Mouse (Mus musculus) midbrain, embryonic 10.5 days (tissue): Measurements from ENCODE around the gene Myo1d. TPM values are rescaled to one million over a fixed set of nuclear protein-coding genes. Genes with fewer than 3 reads are reported as not detected.
A peak's percentile ranks its signal among the peaks of the same experiment; 100 is the strongest.

Experiments used
- DNase-seq: peaks from one replicate; pipeline ENCODE4 v3.0.0-alpha.2; 2017; ENCODE audit warnings: low spot score
- H3K27ac ChIP-seq: fragments of 300-500 bp; sonication (generic); replicated peaks from 2 replicates; pipeline ENCODE4 v1.5.1; 2016; ENCODE audit warnings: mild to moderate bottlenecking
- H3K27me3 ChIP-seq: fragments of 300-500 bp; sonication (generic); 2 replicates; pipeline ENCODE4 v1.6.1; 2016; ENCODE audit warnings: low read depth, mild to moderate bottlenecking; ENCODE audit not compliant: poor library complexity, severe bottlenecking
- H3K36me3 ChIP-seq: fragments of 300-500 bp; sonication (generic); 2 replicates; pipeline ENCODE4 v1.6.1; 2016; ENCODE audit warnings: mild to moderate bottlenecking, moderate library complexity
- H3K4me1 ChIP-seq: fragments of 300-500 bp; sonication (generic); 2 replicates; pipeline ENCODE4 v1.6.1; 2016
- H3K4me3 ChIP-seq: fragments of 300-500 bp; sonication (generic); 2 replicates; pipeline ENCODE4 v1.5.1; 2016; ENCODE audit warnings: mild to moderate bottlenecking, moderate library complexity
- H3K9me3 ChIP-seq: fragments of 300-500 bp; sonication (generic); replicated peaks from 2 replicates; pipeline ENCODE4 v1.6.1; 2016; ENCODE audit warnings: mild to moderate bottlenecking
- WGBS: fragments of 180-500 bp; shearing (Covaris S2); methylation state at CpG from one replicate; pipeline ENCODE4 v1.1.7; 2016; 5-methylcytosine and 5-hydroxymethylcytosine counted together
- polyA plus RNA-seq: library from polyadenylated mRNA; unstranded; fragments of >200 nt; fragmentation: Nextera tagmentation; extraction: Ambion mirVana; gene quantifications from 2 replicates; pipeline ENCODE4 v1.2.1, GENCODE M21; 2016

Gene Myo1d
- polyA plus RNA-seq, 1 experiment from 2014 or later = 2.3 TPM

DNA sequence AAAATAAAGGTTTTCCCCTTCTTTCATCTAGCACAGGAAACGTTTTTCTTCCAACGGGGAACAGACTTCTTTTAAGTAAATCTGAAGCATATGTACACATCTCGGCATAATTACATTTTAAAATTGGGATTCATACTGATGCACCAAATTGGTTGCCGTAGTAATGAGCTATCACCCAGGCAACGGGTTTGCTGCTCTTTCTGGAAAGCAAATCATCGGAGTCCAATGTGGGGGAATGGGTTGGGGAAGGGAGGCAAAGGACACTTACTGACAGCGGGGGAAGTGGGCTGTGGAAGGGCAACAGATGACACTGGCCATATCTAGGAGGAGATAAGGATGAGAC, 156.8 kb downstream of the Myo1d start:
- peak; percentile 55 for DNase-seq
- H3K27ac ChIP-seq = peak overlapping the region; percentile 15; the same call in 1 of the 2 replicates
- no peaks in the 10 kb centered on the region for H3K36me3 ChIP-seq
- WGBS = 17% methylated on average over 7 of the region's 7 CpGs
- peaks cover 53% of the 10 kb centered on the region for H3K27me3 ChIP-seq
- peaks cover 20% of the 10 kb centered on the region for H3K4me1 ChIP-seq
- peak overlapping the region; percentile 42 for H3K4me3 ChIP-seq
- H3K9me3 ChIP-seq = no peaks in the 10 kb centered on the region

DNA sequence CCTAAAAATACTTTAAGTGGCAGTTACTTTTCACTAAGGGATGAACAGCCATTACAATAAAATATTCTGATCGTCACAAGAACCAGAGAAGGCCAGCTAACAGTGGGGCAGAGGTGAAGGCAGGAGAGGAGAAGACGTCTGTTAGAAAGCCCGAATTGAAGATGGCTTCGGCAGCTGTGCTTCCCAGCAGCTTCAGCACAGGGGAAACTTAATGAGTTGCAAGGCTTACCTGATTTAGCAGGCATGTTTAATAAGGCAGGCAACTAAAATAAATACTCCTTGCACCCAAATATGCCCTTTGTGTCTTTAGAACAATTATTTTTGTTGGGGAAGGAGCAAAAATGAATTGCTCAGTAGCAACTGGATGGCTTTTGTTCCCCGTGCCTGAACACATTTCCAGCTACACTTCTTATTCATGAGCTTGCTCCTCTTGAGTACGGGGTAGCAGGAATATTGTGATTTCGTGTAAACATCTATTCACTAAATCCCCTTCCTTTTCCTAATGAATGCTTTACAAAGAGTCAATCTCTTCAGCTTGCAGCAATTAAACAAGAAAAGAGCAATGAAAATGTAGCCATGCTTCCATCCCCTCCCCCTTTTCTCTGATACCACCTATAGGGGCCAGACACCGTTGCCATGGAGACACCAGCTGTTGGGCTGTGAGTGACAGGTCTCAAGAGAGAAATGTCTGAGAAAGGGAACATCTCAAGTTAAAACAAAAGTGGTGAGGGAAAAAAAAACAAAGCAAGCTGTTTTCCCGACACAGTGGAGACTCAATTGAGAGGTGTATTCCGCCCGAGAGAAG, 157.4 kb downstream of the Myo1d start:
- 7% methylated on average over 11 of the region's 11 CpGs for WGBS
- Histone ChIP-seq H3K4me3 (peak overlapping the region; percentile 42), H3K4me1 (peaks cover 20% of the 10 kb centered on the region), H3K36me3 (no peaks in the 10 kb centered on the region), H3K9me3 (no peaks in the 10 kb centered on the region), H3K27ac (peak overlapping the region; percentile 78), H3K27me3 (peaks cover 50% of the 10 kb centered on the region)
- DNase-seq = peak; percentile 78

DNA sequence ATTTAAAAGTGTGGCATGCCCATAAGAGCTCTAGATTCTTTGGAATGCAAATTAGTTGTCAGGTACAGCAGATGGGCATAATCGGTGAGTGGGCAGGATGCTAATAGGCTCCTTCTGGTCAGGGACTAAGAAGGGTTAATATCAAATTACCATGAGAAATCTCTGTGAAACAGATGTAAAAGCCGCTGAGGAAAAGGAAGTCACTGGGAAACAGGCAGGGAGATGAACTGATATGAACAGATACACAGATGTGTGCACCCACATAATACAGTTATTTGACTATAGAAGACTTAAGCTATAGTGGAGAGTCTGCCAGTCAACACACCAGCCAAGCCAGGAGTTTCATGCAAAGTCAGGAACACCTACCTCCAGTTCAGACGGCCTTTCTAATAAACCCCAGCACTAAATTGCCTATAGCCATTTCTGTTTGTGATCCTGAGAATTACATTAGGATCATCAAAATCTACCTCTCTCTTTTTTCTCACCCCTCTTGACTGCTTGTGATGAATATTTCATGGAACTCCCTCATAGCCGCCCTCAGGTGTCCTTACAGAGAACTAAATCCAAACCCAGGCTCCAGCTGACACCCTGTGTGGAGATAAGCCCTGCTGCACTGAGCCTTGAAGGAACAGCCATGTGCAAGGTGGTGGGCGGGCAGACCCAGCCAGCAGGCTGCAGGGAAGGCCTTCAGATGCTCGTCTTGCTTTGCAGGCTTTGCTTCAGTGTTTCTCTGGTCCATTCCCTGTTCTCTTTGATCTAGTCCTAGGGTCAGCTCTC, 164.7 kb downstream of the Myo1d start:
- H3K27ac ChIP-seq = no peak overlapping the region

DNA sequence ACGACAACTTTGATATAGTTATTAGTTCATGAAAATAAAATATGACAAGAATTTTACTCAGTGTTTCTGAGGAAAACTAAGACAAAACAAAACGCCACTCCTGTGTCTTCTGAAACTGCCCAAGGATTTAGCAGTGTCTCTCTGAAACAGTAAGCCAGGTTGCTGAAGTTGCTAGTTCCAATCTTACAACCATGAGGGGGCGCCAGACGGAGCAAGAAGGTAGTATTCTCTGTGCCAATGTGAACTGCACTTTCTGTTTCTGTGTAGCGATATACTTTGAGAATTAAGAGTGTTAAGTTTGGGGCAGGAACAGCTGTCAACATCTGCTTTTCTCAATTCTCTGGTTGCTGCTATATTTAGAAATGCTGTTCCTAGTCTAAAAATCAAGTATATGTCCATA, 165.4 kb downstream of the Myo1d start:
- Histone ChIP-seq H3K36me3 (no peaks in the 10 kb centered on the region), H3K27me3 (peaks cover 15% of the 10 kb centered on the region), H3K4me3 (no peak overlapping the region), H3K27ac (no peak overlapping the region), H3K9me3 (no peaks in the 10 kb centered on the region), H3K4me1 (peaks cover 14% of the 10 kb centered on the region)
- DNase-seq = peak; percentile 40
- 46% methylated on average over 5 of the region's 5 CpGs for WGBS

More for the DNA sequence above, 164.7 kb downstream of the Myo1d start:
- Histone ChIP-seq H3K9me3 (no peaks in the 10 kb centered on the region), H3K4me1 (peaks cover 14% of the 10 kb centered on the region), H3K36me3 (no peaks in the 10 kb centered on the region), H3K27me3 (peaks cover 23% of the 10 kb centered on the region), H3K4me3 (no peak overlapping the region)
- 54% methylated on average over 6 of the region's 6 CpGs for WGBS
- DNase-seq = no peak

DNA sequence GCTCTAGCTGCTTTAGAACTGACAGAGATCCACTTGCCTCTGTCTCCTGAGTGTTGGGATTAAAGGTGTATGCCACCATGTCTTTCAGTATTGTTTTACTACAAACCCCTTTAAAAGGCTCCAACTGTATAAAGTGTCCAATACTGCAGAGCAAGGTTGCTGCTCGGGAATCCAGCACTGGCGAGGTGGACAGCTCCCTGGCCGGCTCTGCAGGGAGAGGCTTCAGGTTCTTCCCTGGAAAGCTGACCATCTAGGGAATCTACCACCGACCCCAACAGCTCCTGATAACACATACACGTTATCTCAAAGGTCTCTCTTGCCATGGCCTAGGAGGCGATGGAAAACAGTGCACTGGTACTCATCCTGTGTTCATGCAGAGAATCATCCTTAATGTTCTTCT, 166.3 kb downstream of the Myo1d start:
- peak; percentile 48 for DNase-seq
- Histone ChIP-seq H3K9me3 (no peaks in the 10 kb centered on the region), H3K36me3 (no peaks in the 10 kb centered on the region), H3K4me1 (peaks cover 14% of the 10 kb centered on the region), H3K27ac (no peak overlapping the region), H3K4me3 (no peak overlapping the region), H3K27me3 (peaks cover 6% of the 10 kb centered on the region)
- WGBS = 13% methylated on average over 6 of the region's 6 CpGs

DNA sequence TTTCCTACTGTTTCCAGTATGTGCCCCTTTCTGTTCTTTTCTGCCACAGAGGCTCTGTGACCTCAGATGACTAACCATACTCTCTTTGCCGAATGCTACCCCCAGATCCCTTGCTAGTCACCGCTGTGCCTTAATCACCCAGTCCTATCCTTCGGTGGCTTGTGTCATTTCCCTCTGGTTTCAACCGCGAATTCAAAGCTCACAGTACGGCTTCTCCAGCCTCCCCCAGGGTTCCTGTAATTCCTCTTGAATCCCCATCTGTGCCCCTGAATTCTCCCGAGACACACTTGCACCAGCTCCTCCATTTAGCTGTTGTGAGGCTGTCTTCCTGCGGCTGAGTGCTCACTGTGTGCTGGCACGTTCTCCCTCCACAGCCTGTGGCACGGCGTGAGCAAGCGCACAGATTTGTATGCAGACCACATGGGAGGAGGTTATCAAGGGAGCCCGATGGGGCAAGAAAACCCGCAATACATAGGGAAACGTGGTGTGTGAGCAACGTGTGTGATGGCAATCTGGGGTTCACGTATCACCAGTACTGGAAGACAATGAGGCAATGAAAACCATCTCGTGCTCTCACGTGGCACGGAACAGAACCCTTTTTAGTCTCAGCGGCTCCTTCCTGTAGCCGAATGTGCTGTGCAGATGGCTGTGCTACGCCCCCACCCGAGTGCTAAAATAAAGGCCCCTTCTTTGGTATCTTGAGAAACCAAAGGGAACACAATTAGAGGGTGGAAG, 177.0 kb downstream of the Myo1d start:
- H3K27ac ChIP-seq = peak overlapping the region; percentile 82

DNA sequence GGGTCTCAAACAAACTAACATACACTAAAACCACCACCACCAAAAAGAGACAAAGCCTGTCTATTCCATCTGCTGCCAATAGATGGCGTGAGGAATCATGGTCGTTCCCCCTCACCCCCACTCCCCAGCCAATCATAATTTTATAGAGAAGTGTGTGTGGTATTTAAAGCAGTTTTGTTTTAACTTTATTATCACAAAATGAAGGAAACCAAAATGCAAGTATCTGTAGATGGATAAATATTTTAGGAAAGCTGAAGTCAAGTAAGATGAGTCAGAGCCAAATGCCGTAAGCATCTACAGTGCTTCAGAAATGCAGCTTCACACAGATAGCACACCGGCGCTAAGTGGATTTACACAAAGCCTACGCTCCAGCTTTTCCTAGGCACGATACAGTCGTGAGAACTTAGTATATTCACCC, 177.8 kb downstream of the Myo1d start:
- no peaks in the 10 kb centered on the region for H3K9me3 ChIP-seq
- WGBS = 20% methylated on average over 8 of the region's 8 CpGs
- H3K4me1 ChIP-seq = peaks cover 16% of the 10 kb centered on the region
- 0 out of 2 replicates have a peak overlapping the region, but pooled peaks have one; percentile 50 for H3K4me3 ChIP-seq
- no peak overlapping the region for H3K27ac ChIP-seq
- no peaks in the 10 kb centered on the region for H3K36me3 ChIP-seq
- peaks cover 30% of the 10 kb centered on the region for H3K27me3 ChIP-seq
- no peak for DNase-seq

More for the DNA sequence above, 177.0 kb downstream of the Myo1d start:
- 4% methylated on average over 24 of the region's 24 CpGs for WGBS
- peaks cover 16% of the 10 kb centered on the region for H3K4me1 ChIP-seq
- peak overlapping the region; percentile 50 for H3K4me3 ChIP-seq
- no peaks in the 10 kb centered on the region for H3K9me3 ChIP-seq
- peaks cover 30% of the 10 kb centered on the region for H3K27me3 ChIP-seq
- peak; percentile 57 for DNase-seq
- no peaks in the 10 kb centered on the region for H3K36me3 ChIP-seq

DNA sequence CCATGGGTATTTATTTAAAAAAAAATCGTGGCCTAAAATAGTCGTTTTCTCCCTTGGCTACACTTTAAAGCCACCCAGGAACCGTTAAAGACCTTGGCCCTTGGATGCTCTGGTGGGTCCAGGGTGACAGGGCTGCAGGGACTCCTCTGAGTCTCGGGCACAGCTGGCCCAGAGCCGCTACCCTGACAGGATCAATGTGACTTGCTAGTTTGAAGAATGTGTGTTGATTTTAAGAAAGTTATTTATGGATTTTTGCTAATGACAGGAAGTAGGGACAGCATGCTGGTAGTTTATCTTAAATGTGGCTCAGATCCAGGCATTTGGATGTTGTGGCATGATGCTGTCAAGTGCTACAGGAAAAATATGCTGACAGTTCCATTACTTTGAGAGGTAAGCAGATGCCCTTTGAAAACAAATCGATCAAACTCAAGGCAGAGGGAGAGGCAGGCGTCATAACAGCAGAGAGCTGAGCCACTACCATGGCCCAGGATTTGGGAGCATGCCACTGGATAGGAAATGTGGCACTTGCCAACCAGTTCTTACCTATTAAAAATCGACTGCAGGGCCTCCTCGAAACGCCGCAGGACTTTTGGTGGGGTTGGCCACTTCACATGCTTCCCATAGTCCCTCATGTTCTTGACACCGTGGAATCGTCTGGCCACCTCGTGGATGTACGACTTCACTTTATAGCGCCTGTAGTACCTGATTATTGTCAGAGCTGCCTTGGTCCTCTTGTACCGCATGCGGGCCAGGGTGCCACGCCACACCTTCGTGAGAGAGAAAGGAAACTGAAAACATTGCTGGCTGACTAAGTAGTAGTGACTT, 178.6 kb downstream of the Myo1d start:
- no peaks in the 10 kb centered on the region for H3K36me3 ChIP-seq
- peaks cover 29% of the 10 kb centered on the region for H3K27me3 ChIP-seq
- H3K27ac ChIP-seq = no peak overlapping the region
- DNase-seq = no peak
- no peaks in the 10 kb centered on the region for H3K9me3 ChIP-seq
- WGBS = 81% methylated on average over 20 of the region's 20 CpGs
- no peak overlapping the region for H3K4me3 ChIP-seq
- peaks cover 16% of the 10 kb centered on the region for H3K4me1 ChIP-seq

DNA sequence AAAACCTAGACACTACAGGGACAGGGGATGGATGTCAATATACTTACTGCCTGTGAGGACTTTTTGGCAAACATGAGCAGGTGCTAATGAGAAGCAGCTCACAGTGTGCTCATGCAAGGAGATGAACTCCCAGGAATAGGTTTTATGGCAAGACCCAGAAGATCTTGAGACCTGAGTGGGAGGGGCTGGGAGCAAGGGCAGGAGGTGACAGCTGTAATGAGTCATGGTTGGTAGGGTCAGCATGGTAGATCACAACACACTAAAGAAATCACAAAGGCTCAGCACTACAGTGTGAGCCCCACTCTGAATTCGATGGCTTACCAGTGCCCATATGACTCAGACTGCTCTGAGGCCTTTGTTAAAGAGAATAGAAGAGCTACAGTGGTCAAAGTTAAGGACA, 184.3 kb downstream of the Myo1d start:
- H3K9me3 ChIP-seq = no peaks in the 10 kb centered on the region
- no peak overlapping the region for H3K27ac ChIP-seq
- DNase-seq = no peak
- H3K36me3 ChIP-seq = no peaks in the 10 kb centered on the region
- H3K4me3 ChIP-seq = no peak overlapping the region
- no peaks in the 10 kb centered on the region for H3K4me1 ChIP-seq
- WGBS = 88% methylated on average over 1 of the region's 1 CpGs
- no peaks in the 10 kb centered on the region for H3K27me3 ChIP-seq

DNA sequence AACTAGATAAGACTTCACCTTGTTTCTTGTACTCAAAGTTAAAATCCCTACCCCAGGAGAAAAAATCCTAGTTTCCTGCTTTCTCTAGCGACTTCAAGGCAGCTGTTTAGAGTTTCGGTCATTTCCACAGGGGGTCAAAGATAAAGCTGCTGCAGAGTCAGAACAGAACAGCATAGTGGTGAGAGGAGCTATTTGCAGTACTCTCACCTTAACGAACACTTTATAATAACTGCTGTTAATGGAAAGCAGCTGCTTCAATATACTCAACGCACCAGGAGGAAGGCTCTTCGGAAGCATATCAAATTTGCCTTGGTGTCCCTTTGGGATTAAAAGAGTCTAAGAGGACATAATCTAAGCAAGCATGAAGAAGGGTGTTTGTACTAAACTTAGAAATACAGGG, 190.4 kb downstream of the Myo1d start:
- H3K27me3 ChIP-seq = peaks cover 3% of the 10 kb centered on the region; the same call in 1 of the 2 replicates
- no peak overlapping the region for H3K27ac ChIP-seq
- WGBS = 65% methylated on average over 5 of the region's 5 CpGs
- no peak for DNase-seq
- no peaks in the 10 kb centered on the region for H3K9me3 ChIP-seq
- H3K4me1 ChIP-seq = peaks cover 23% of the 10 kb centered on the region
- H3K4me3 ChIP-seq = no peak overlapping the region
- H3K36me3 ChIP-seq = no peaks in the 10 kb centered on the region

DNA sequence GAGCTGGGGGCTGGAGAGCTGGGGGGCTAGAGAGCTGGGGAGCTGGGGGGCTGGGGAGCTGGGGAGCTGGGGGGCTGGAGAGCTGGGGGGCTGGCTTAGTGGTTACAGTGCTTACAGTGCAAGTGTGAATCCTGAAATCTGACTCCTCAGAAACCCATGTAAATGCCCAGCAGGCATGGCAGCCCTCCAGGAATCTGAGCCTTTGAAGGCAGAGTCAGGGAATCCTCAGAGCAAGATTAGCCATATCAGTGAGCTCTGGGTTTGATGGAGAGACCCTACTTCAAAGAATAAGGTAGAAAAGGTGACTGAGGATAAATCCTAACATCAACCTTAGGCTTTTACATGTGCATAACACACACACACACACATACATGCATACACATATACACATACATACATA, 194.1 kb downstream of the Myo1d start:
- no peak overlapping the region for H3K4me3 ChIP-seq
- peaks cover 32% of the 10 kb centered on the region for H3K27me3 ChIP-seq
- no peak for DNase-seq
- no peaks in the 10 kb centered on the region for H3K9me3 ChIP-seq
- peaks cover 26% of the 10 kb centered on the region for H3K4me1 ChIP-seq
- H3K36me3 ChIP-seq = no peaks in the 10 kb centered on the region
- H3K27ac ChIP-seq = no peak overlapping the region

DNA sequence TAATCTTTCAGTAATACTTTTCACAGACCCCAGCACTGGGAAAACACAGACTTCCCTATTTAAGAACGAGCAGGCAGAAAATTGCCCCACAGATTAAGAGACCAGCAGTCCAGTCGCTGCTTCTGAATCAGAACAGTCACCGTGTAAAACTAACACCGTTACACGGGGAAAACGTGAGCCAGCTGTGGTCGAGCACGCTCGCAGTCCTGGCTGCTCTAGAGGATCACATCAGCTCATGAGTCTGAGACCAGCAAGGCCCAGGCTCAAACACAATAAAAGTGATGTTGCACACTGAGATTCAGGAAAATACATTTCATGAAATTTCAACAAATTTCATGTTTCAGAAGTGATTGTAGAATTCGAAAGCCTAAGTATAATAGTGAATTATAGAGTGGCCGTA, 194.6 kb downstream of the Myo1d start:
- peaks cover 37% of the 10 kb centered on the region for H3K27me3 ChIP-seq
- H3K4me3 ChIP-seq = no peak overlapping the region
- H3K4me1 ChIP-seq = peaks cover 24% of the 10 kb centered on the region
- 45% methylated on average over 11 of the region's 11 CpGs for WGBS
- DNase-seq = no peak
- peak overlapping the region; percentile 10; the same call in 1 of the 2 replicates for H3K27ac ChIP-seq
- no peaks in the 10 kb centered on the region for H3K36me3 ChIP-seq
- H3K9me3 ChIP-seq = no peaks in the 10 kb centered on the region
